Mouse (Mus musculus) CH12.LX (cell line): ENCODE measurements around the gene Csf2rb. TPM values are rescaled to one million over a fixed set of nuclear protein-coding genes. Genes with fewer than 3 reads are reported as not detected.
A peak's percentile ranks its signal among the peaks of the same experiment; 100 is the strongest.

Source experiments
- DNase-seq: peaks from one replicate; pipeline ENCODE4 v3.0.0-alpha.2; 2013; ENCODE audit errors: extremely low read depth
- H3K27ac ChIP-seq: 2 replicates; pipeline ENCODE4 v1.5.1; 2012; ENCODE audit warnings: low read depth, mild to moderate bottlenecking, control low read depth, moderate library complexity; ENCODE audit not compliant: insufficient read depth
- H3K27me3 ChIP-seq: replicated peaks from 2 replicates; pipeline ENCODE3; 2012; ENCODE audit warnings: inconsistent platforms
- H3K36me3 ChIP-seq, 2 experiments: replicated peaks in 1 of 2; 2 replicates each; pipeline versions ENCODE3 to v1.6.1; 2012; ENCODE audit warnings: inconsistent platforms in 1 of 2, low read length in 1 of 2, mild to moderate bottlenecking in 1 of 2, mixed read lengths in 1 of 2, moderate library complexity in 1 of 2; ENCODE audit not compliant: control insufficient read depth in 1 of 2, insufficient read depth in 1 of 2
- H3K4me1 ChIP-seq, 2 experiments: 2 replicates each; pipeline ENCODE4 v1.6.1; 2012; ENCODE audit warnings: inconsistent platforms in 1 of 2, moderate library complexity in 1 of 2; ENCODE audit not compliant: insufficient read depth in 2 of 2, control insufficient read depth in 1 of 2
- H3K4me2 ChIP-seq: 2 replicates; pipeline ENCODE4 v1.6.1; 2012; ENCODE audit warnings: low read depth, mild to moderate bottlenecking, control low read depth; ENCODE audit not compliant: poor library complexity, insufficient read depth, severe bottlenecking
- H3K4me3 ChIP-seq, 3 experiments: fragments of 150-350 bp in 1 of 3; sonication (generic) in 1 of 3; replicated peaks in 1 of 3; 2 replicates each; pipeline versions ENCODE3 to v1.5.1; 2011 to 2012; ENCODE audit warnings: low read depth in 2 of 3, low read length in 2 of 3, mild to moderate bottlenecking in 2 of 3, moderate library complexity in 2 of 3, control low read depth in 1 of 3, improper control_type of control experiment in 1 of 3, inconsistent platforms in 1 of 3, mixed read lengths in 1 of 3; ENCODE audit not compliant: poor library complexity in 1 of 3
- H3K79me2 ChIP-seq: replicated peaks from 2 replicates; pipeline ENCODE4 v1.6.1; 2012; ENCODE audit warnings: mild to moderate bottlenecking, moderate library complexity; ENCODE audit not compliant: control insufficient read depth, poor library complexity, insufficient read depth, severe bottlenecking; ENCODE audit errors: extremely low read depth
- H3K9ac ChIP-seq: 2 replicates; pipeline ENCODE4 v1.6.1; 2012; ENCODE audit warnings: low read depth, mild to moderate bottlenecking, control low read depth, moderate library complexity; ENCODE audit not compliant: insufficient read depth
- H3K9me3 ChIP-seq: replicated peaks from 2 replicates; pipeline ENCODE3; 2012; ENCODE audit warnings: low read length, inconsistent platforms, mixed read lengths
- BHLHE40 ChIP-seq: IDR thresholded peaks from 2 replicates; pipeline ENCODE4 v1.6.1; 2011; ENCODE audit warnings: mild to moderate bottlenecking, low read depth, low read length, improper control_type of control experiment
- CHD1 ChIP-seq: IDR thresholded peaks from 2 replicates; pipeline ENCODE4 v1.6.1; 2012; ENCODE audit warnings: low read depth, low read length, improper control_type of control experiment, inconsistent platforms
- ELF1 ChIP-seq: IDR thresholded peaks from 2 replicates; pipeline ENCODE4 v1.6.1; 2014; ENCODE audit warnings: low read depth, mild to moderate bottlenecking, inconsistent platforms, low read length, improper control_type of control experiment
- EP300 ChIP-seq: IDR thresholded peaks from 2 replicates; pipeline ENCODE4 v1.6.1; 2011; ENCODE audit warnings: low read length, improper control_type of control experiment
- ETS1 ChIP-seq: conservative IDR thresholded peaks from 2 replicates; pipeline ENCODE4 v1.6.1; 2012; ENCODE audit warnings: low read depth, mild to moderate bottlenecking, inconsistent platforms, low read length, improper control_type of control experiment, moderate library complexity
- HCFC1 ChIP-seq: IDR thresholded peaks from 2 replicates; pipeline ENCODE4 v1.6.1; 2012; ENCODE audit warnings: low read depth, mild to moderate bottlenecking, inconsistent platforms, low read length, improper control_type of control experiment
- IRF4 ChIP-seq: IDR thresholded peaks from 2 replicates; pipeline ENCODE4 v1.6.1; 2014; ENCODE audit warnings: low read depth, mild to moderate bottlenecking, inconsistent platforms, low read length, improper control_type of control experiment
- JUN ChIP-seq: IDR thresholded peaks from 2 replicates; pipeline ENCODE4 v1.6.1; 2011; ENCODE audit warnings: low read depth, mild to moderate bottlenecking, low read length, improper control_type of control experiment, moderate library complexity; ENCODE audit not compliant: insufficient read depth
- JUND ChIP-seq: conservative IDR thresholded peaks from 2 replicates; pipeline ENCODE4 v1.6.1; 2011; ENCODE audit warnings: low read depth, low read length, improper control_type of control experiment
- MAFK ChIP-seq: IDR thresholded peaks from 2 replicates; pipeline ENCODE4 v1.6.1; 2011; ENCODE audit warnings: low read length, improper control_type of control experiment; ENCODE audit not compliant: insufficient replicate concordance
- MAX ChIP-seq: IDR thresholded peaks from 2 replicates; pipeline ENCODE4 v1.6.1; 2011; ENCODE audit warnings: low read length, improper control_type of control experiment
- MAZ ChIP-seq: IDR thresholded peaks from 2 replicates; pipeline ENCODE4 v1.6.1; 2012; ENCODE audit warnings: low read depth, mild to moderate bottlenecking, inconsistent platforms, low read length, improper control_type of control experiment, moderate library complexity
- MEF2A ChIP-seq: IDR thresholded peaks from 2 replicates; pipeline ENCODE4 v1.6.1; 2014; ENCODE audit warnings: low read depth, mild to moderate bottlenecking, inconsistent platforms, low read length, improper control_type of control experiment, borderline replicate concordance
- MXI1 ChIP-seq: IDR thresholded peaks from 2 replicates; pipeline ENCODE4 v1.6.1; 2011; ENCODE audit warnings: mild to moderate bottlenecking, low read depth, low read length, improper control_type of control experiment
- NELFE ChIP-seq: IDR thresholded peaks from 2 replicates; pipeline ENCODE4 v1.6.1; 2011; ENCODE audit warnings: low read depth, low read length, improper control_type of control experiment
- POLR2A ChIP-seq: IDR thresholded peaks from 2 replicates; pipeline ENCODE4 v1.6.1; 2011; ENCODE audit warnings: low read depth, mild to moderate bottlenecking, improper control_type of control experiment, low read length
- POLR2AphosphoS2 ChIP-seq: IDR thresholded peaks from 2 replicates; pipeline ENCODE4 v1.6.1; 2011; ENCODE audit warnings: low read depth, low read length, improper control_type of control experiment
- RAD21 ChIP-seq: IDR thresholded peaks from 2 replicates; pipeline ENCODE4 v1.6.1; 2011; ENCODE audit warnings: low read depth, mild to moderate bottlenecking, low read length, improper control_type of control experiment, moderate library complexity
- SMC3 ChIP-seq: IDR thresholded peaks from 2 replicates; pipeline ENCODE4 v1.6.1; 2011; ENCODE audit warnings: low read depth, low read length, improper control_type of control experiment
- TBP ChIP-seq: conservative IDR thresholded peaks from 2 replicates; pipeline ENCODE4 v1.6.1; 2011; ENCODE audit warnings: low read depth, low read length, improper control_type of control experiment
- TCF12 ChIP-seq: IDR thresholded peaks from 2 replicates; pipeline ENCODE4 v1.6.1; 2014; ENCODE audit warnings: low read depth, mild to moderate bottlenecking, inconsistent platforms, low read length, improper control_type of control experiment
- USF1 ChIP-seq: IDR thresholded peaks from 2 replicates; pipeline ENCODE4 v1.6.1; 2014; ENCODE audit warnings: low read depth, mild to moderate bottlenecking, inconsistent platforms, low read length, improper control_type of control experiment
- ZC3H11A ChIP-seq: IDR thresholded peaks from 2 replicates; pipeline ENCODE4 v1.6.1; 2012; ENCODE audit warnings: low read depth, mild to moderate bottlenecking, inconsistent platforms, low read length, improper control_type of control experiment
- ZKSCAN1 ChIP-seq: IDR thresholded peaks from 2 replicates; pipeline ENCODE4 v1.6.1; 2012; ENCODE audit warnings: low read depth, inconsistent platforms, low read length, improper control_type of control experiment, borderline replicate concordance
- ZMIZ1 ChIP-seq: IDR thresholded peaks from 2 replicates; pipeline ENCODE4 v1.6.1; 2012; ENCODE audit warnings: low read depth, mild to moderate bottlenecking, inconsistent platforms, low read length, improper control_type of control experiment
- dilution Hi-C: fragments of 300-500 bp; cut with MboI; formaldehyde crosslinking; loops from 2 replicates; pipeline ENCODE4 v1.14.3; 2020; ENCODE audit warnings: low sequenced_read_pairs; ENCODE audit not compliant: extremely low pct_unique_long_range_greater_than_20kb, extremely low pct_ligation_motif_present
- in situ Hi-C: fragments of 300-500 bp; cut with MboI; formaldehyde crosslinking; loops from 3 replicates; pipeline ENCODE4 v1.14.3; 2019; ENCODE audit warnings: low sequenced_read_pairs, low pct_ligation_motif_present, low pct_unique_long_range_greater_than_20kb, mixed read lengths
- polyA plus RNA-seq: library from polyadenylated mRNA; unstranded; fragments of >175 nt; gene quantifications from 2 replicates; pipeline ENCODE4 v1.2.1, GENCODE M21; 2012; ENCODE audit warnings: low read depth; ENCODE audit not compliant: insufficient read length
- total RNA-seq, 2 experiments: library from RNA; depleted of rRNA; stranded (reverse); fragments of 300-350 nt in 1 of 2; fragments of >200 nt in 1 of 2; gene quantifications; 2 replicates each; pipeline ENCODE4 v1.2.3; 2012 to 2014

The Csf2rb gene
- total and polyA plus RNA-seq, 3 experiments = 134 to 222 (median 179) TPM

- dilution Hi-C loops (no loop called here), in situ Hi-C loops (no loop called here)
- no peaks in the 10 kb centered on the region for H3K27me3 ChIP-seq
- H3K9ac ChIP-seq = peak within 1 kb of the TSS; percentile 98
- peaks cover 23 to 46% of the 10 kb centered on the region in 2 experiments for H3K4me1 ChIP-seq
- peaks cover 22% of the 10 kb centered on the region for H3K79me2 ChIP-seq
- H3K4me3 ChIP-seq = peak within 1 kb of the TSS; percentile 44 to 62 (median 54)
- peak within 1 kb of the TSS; percentile 97 for H3K27ac ChIP-seq
- DNase-seq = no peak
- H3K4me2 ChIP-seq = peak within 1 kb of the TSS; percentile 70
- peaks cover 4 to 24% of the 10 kb centered on the region in 2 experiments for H3K36me3 ChIP-seq
- TF ChIP-seq IRF4 = peak; percentile 5; the same call in 1 of the 2 replicates
- no peak for TF ChIP-seq MAFK
- TF ChIP-seq POLR2A = no peak; the same call in 1 of the 2 replicates
- no peak for TF ChIP-seq MEF2A
- no peak for TF ChIP-seq USF1
- no peak for TF ChIP-seq POLR2AphosphoS2
- TF ChIP-seq NELFE = peak; percentile 47
- peak; percentile 62 for TF ChIP-seq ELF1
- TF ChIP-seq JUN = no peak
- TF ChIP-seq EP300 = peak; percentile 14; the same call in 1 of the 2 replicates
- no peak for TF ChIP-seq ETS1
- TF ChIP-seq BHLHE40 = peak; percentile 20; the same call in 1 of the 2 replicates
- no peak for TF ChIP-seq MAX
- TF ChIP-seq TCF12 = 0 out of 2 replicates have a peak, but pooled peaks have one; percentile 29
- peak; percentile 65 for TF ChIP-seq MXI1
- TF ChIP-seq SMC3 = no peak
- TF ChIP-seq ZMIZ1 = 0 out of 2 replicates have a peak, but pooled peaks have one; percentile 48
- no peak for TF ChIP-seq HCFC1
- peak; percentile 25; the same call in 1 of the 2 replicates for TF ChIP-seq CHD1
- TF ChIP-seq JUND = no peak
- TF ChIP-seq MAZ = no peak
- no peak for TF ChIP-seq RAD21
- TF ChIP-seq TBP = 0 out of 2 replicates have a peak, but pooled peaks have one; percentile 28
- TF ChIP-seq ZKSCAN1 = no peak
- TF ChIP-seq ZC3H11A = no peak
- peaks cover 1% of the 10 kb centered on the region for H3K9me3 ChIP-seq
Observed at GRCm38 (mm10) chr15:78305341-78305933, 20.1 kb upstream of the Csf2rb start, which contains the start of gene Csf2rb2. Csf2rb2 (minus strand) TSS chr15:78305721.
